Mouse (Mus musculus) neural tube, embryonic 11.5 days (tissue): ENCODE measurements at regions not wholly inside any gene's neighbourhood (a gene's known extent, or its start where the extent isn't known, plus 50 kb on each side); places are given as distances from the start of the nearest gene placed in this dataset.

Source experiments
- ATAC-seq: fragments of 200-750 bp; cut with Nextera tagmentation; 2 replicates; pipeline ENCODE4 v1.8.0; 2017; ENCODE audit warnings: moderate number of reproducible peaks, mild to moderate bottlenecking, moderate TSS enrichment, moderate library complexity; ENCODE audit not compliant: insufficient read depth, low FRiP score, low TSS enrichment
- DNase-seq: peaks from one replicate; pipeline ENCODE4 v3.0.0-alpha.2; 2015; ENCODE audit warnings: low spot score
- H3K27ac ChIP-seq: fragments of 300-500 bp; sonication (generic); 2 replicates; pipeline ENCODE4 v1.5.1; 2014; ENCODE audit warnings: low read depth, mild to moderate bottlenecking, low read length
- H3K27me3 ChIP-seq: fragments of 300-500 bp; sonication (generic); 2 replicates; pipeline ENCODE4 v1.6.1; 2014; ENCODE audit warnings: mild to moderate bottlenecking, low read length, mixed read lengths; ENCODE audit not compliant: control insufficient read depth, insufficient read depth
- H3K36me3 ChIP-seq: fragments of 300-500 bp; sonication (generic); 2 replicates; pipeline ENCODE4 v1.6.1; 2014; ENCODE audit warnings: mild to moderate bottlenecking, low read length, moderate library complexity, mixed read lengths; ENCODE audit not compliant: control insufficient read depth, insufficient read depth
- H3K4me1 ChIP-seq: fragments of 300-500 bp; sonication (generic); 2 replicates; pipeline ENCODE4 v1.6.1; 2014; ENCODE audit warnings: low read length, mixed read lengths; ENCODE audit not compliant: control insufficient read depth, insufficient read depth
- H3K4me2 ChIP-seq: fragments of 300-500 bp; sonication (generic); 2 replicates; pipeline ENCODE4 v1.6.1; 2014; ENCODE audit warnings: low read depth, mild to moderate bottlenecking, moderate library complexity
- H3K4me3 ChIP-seq: fragments of 300-500 bp; sonication (generic); 2 replicates; pipeline ENCODE4 v1.5.1; 2014; ENCODE audit warnings: low read depth, low read length
- H3K9ac ChIP-seq: fragments of 300-500 bp; sonication (generic); 2 replicates; pipeline ENCODE4 v1.6.1; 2014; ENCODE audit warnings: mild to moderate bottlenecking, low read length
- H3K9me3 ChIP-seq: fragments of 300-500 bp; sonication (generic); 2 replicates; pipeline ENCODE4 v1.6.1; 2016; ENCODE audit warnings: low read length; ENCODE audit not compliant: control insufficient read depth
- WGBS: fragments of 180-500 bp; shearing (Covaris S2); extraction: QIAGEN DNeasy Blood & Tissue Kit; methylation state at CpG from one replicate; pipeline ENCODE4 v1.1.7; 2014; 5-methylcytosine and 5-hydroxymethylcytosine counted together

- WGBS, result 64% methylated on average over 2 of the region's 2 CpGs
- H3K4me3 ChIP-seq, result no peak overlapping the region
- no peak for DNase-seq
- no peaks in the 10 kb centered on the region for H3K36me3 ChIP-seq
- H3K4me1 ChIP-seq, result no peaks in the 10 kb centered on the region
- ATAC-seq, result peak; percentile 36; the same call in 1 of the 2 replicates
- no peak overlapping the region for H3K4me2 ChIP-seq
- no peak overlapping the region for H3K9ac ChIP-seq
- H3K9me3 ChIP-seq, result no peaks in the 10 kb centered on the region
- H3K27ac ChIP-seq, result no peak overlapping the region
- H3K27me3 ChIP-seq, result no peaks in the 10 kb centered on the region
Measured at GRCm38 (mm10) chr1:142605224-142605623, 1035.2 kb upstream of the B3galt2 start.

- ATAC-seq (no peak), DNase-seq (no peak)
- Histone ChIP-seq H3K4me2 (no peak overlapping the region), H3K4me3 (no peak overlapping the region), H3K27me3 (no peaks in the 10 kb centered on the region), H3K4me1 (no peaks in the 10 kb centered on the region), H3K27ac (no peak overlapping the region), H3K9ac (no peak overlapping the region), H3K36me3 (no peaks in the 10 kb centered on the region), H3K9me3 (no peaks in the 10 kb centered on the region)
- WGBS, result 97% methylated on average over 1 of the region's 1 CpGs
Measured at GRCm38 (mm10) chr1:142606082-142606481, 1034.4 kb upstream of the B3galt2 start.

- ATAC-seq (no peak), DNase-seq (no peak)
- no peak overlapping the region for H3K4me3 ChIP-seq
- no peaks in the 10 kb centered on the region for H3K4me1 ChIP-seq
- no peaks in the 10 kb centered on the region for H3K27me3 ChIP-seq
- no peak overlapping the region for H3K9ac ChIP-seq
- no peak overlapping the region for H3K27ac ChIP-seq
- H3K9me3 ChIP-seq, result no peaks in the 10 kb centered on the region
- 93% methylated on average over 2 of the region's 2 CpGs for WGBS
- no peaks in the 10 kb centered on the region for H3K36me3 ChIP-seq
- H3K4me2 ChIP-seq, result no peak overlapping the region
Measured at GRCm38 (mm10) chr1:142621464-142621863, 1019.0 kb upstream of the B3galt2 start.

- 77% methylated on average over 4 of the region's 4 CpGs for WGBS
- H3K4me1 ChIP-seq, result no peaks in the 10 kb centered on the region
- no peak overlapping the region for H3K9ac ChIP-seq
- ATAC-seq (no peak), DNase-seq (no peak)
- H3K27ac ChIP-seq, result no peak overlapping the region
- no peaks in the 10 kb centered on the region for H3K9me3 ChIP-seq
- no peak overlapping the region for H3K4me2 ChIP-seq
- no peaks in the 10 kb centered on the region for H3K27me3 ChIP-seq
- no peak overlapping the region for H3K4me3 ChIP-seq
- no peaks in the 10 kb centered on the region for H3K36me3 ChIP-seq
Measured at GRCm38 (mm10) chr1:142624303-142624702, 1016.2 kb upstream of the B3galt2 start.

GRCm38 (mm10) chr1:142655289-142655688 lies 985.2 kb upstream of the B3galt2 start:
- Histone ChIP-seq H3K4me1 (no peaks in the 10 kb centered on the region), H3K4me3 (no peak overlapping the region), H3K27me3 (no peaks in the 10 kb centered on the region), H3K4me2 (no peak overlapping the region), H3K36me3 (no peaks in the 10 kb centered on the region), H3K27ac (no peak overlapping the region), H3K9me3 (no peaks in the 10 kb centered on the region), H3K9ac (no peak overlapping the region)
- 94% methylated on average over 2 of the region's 2 CpGs for WGBS
- ATAC-seq (no peak), DNase-seq (no peak)

GRCm38 (mm10) chr1:142665262-142665661 lies 975.2 kb upstream of the B3galt2 start:
- Histone ChIP-seq H3K4me3 (no peak overlapping the region), H3K4me2 (no peak overlapping the region), H3K4me1 (no peaks in the 10 kb centered on the region), H3K36me3 (no peaks in the 10 kb centered on the region), H3K9me3 (no peaks in the 10 kb centered on the region), H3K27ac (no peak overlapping the region), H3K9ac (no peak overlapping the region), H3K27me3 (no peaks in the 10 kb centered on the region)
- no peak for DNase-seq
- ATAC-seq, result 0 out of 2 replicates have a peak, but pooled peaks have one; percentile 20
- WGBS, result 80% methylated on average over 4 of the region's 4 CpGs

GRCm38 (mm10) chr1:142679917-142680316 lies 960.5 kb upstream of the B3galt2 start:
- H3K9me3 ChIP-seq, result no peaks in the 10 kb centered on the region
- H3K27ac ChIP-seq, result no peak overlapping the region
- H3K9ac ChIP-seq, result no peak overlapping the region
- no peaks in the 10 kb centered on the region for H3K27me3 ChIP-seq
- no peaks in the 10 kb centered on the region for H3K36me3 ChIP-seq
- H3K4me3 ChIP-seq, result no peak overlapping the region
- no peaks in the 10 kb centered on the region for H3K4me1 ChIP-seq
- no peak for DNase-seq
- 78% methylated on average over 3 of the region's 3 CpGs for WGBS
- ATAC-seq, result no peak
- H3K4me2 ChIP-seq, result no peak overlapping the region

GRCm38 (mm10) chr1:142688828-142689227 lies 951.6 kb upstream of the B3galt2 start:
- no peaks in the 10 kb centered on the region for H3K27me3 ChIP-seq
- no peaks in the 10 kb centered on the region for H3K4me1 ChIP-seq
- no peak overlapping the region for H3K4me3 ChIP-seq
- no peak overlapping the region for H3K27ac ChIP-seq
- H3K9me3 ChIP-seq, result no peaks in the 10 kb centered on the region
- no peaks in the 10 kb centered on the region for H3K36me3 ChIP-seq
- H3K9ac ChIP-seq, result no peak overlapping the region
- no peak for ATAC-seq
- no peak for DNase-seq
- no peak overlapping the region for H3K4me2 ChIP-seq

- no peak for DNase-seq
- no peaks in the 10 kb centered on the region for H3K36me3 ChIP-seq
- H3K9ac ChIP-seq, result no peak overlapping the region
- no peak overlapping the region for H3K4me3 ChIP-seq
- H3K4me1 ChIP-seq, result no peaks in the 10 kb centered on the region
- no peaks in the 10 kb centered on the region for H3K9me3 ChIP-seq
- no peak overlapping the region for H3K4me2 ChIP-seq
- 50% methylated on average over 1 of the region's 1 CpGs for WGBS
- ATAC-seq, result no peak
- no peaks in the 10 kb centered on the region for H3K27me3 ChIP-seq
- no peak overlapping the region for H3K27ac ChIP-seq
Measured at GRCm38 (mm10) chr1:142695179-142695578, 945.3 kb upstream of the B3galt2 start.
